Mouse (Mus musculus): Measurements from ENCODE around the gene Zc3h6. TPM values are rescaled to one million over a fixed set of nuclear protein-coding genes. Genes with fewer than 3 reads are reported as not detected.
"Not testable (repeated sequence)": the region's sequence is repeated elsewhere in the genome, so short reads cannot be mapped to it uniquely, and the experiment has no call there.

Gene Zc3h6
- total and polyA plus RNA-seq, 2 experiments from 2014 or later: 4.5 to 13.4 TPM

DNA sequence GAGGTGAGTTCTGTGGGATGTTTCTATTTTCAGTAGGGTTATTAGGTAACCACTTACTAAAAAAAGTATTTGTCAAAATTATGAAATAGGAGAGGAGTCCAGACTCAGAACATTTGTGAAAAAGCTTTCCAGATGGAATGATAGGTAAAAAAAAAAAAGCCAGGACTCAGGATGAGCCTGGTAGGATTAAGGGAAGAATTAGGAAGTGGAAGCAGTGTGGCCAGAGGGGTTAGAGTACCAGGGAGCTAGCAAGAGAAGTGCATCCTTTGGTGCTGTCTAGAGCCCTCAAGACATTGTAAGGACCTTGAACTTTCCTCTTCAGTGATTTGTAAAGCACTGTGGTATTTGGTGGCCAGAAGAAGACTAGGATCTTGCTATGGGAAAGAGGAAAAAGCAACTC is 5.1 kb downstream of the Zc3h6 start:
- no peak for TF ChIP-seq CTCF (IDR thresholded peaks at IDR 0.05; ENCODE audit: low read depth)
- H3K4me1 ChIP-seq (ENCODE audit: insufficient read depth, low read length): no peaks in the 10 kb centered on the region
- no peak overlapping the region for H3K9ac ChIP-seq (replicated peaks; ENCODE audit: low read length)
- no peak for ATAC-seq
- H3K27ac ChIP-seq: no peak overlapping the region
- H3K4me2 ChIP-seq (ENCODE audit: low read depth, low read length): no peak overlapping the region
- H3K27me3 ChIP-seq (ENCODE audit: insufficient read depth, low read length): no peaks in the 10 kb centered on the region
- no peak overlapping the region for H3K4me3 ChIP-seq (ENCODE audit: low read length)
- no peaks in the 10 kb centered on the region for H3K9me3 ChIP-seq (ENCODE audit: low read length)
- H3K36me3 ChIP-seq (ENCODE audit: insufficient read depth, low read length): no peaks in the 10 kb centered on the region
- DNase-seq (ENCODE audit: low spot score): no peak

- TF ChIP-seq CTCF (IDR thresholded peaks at IDR 0.05; ENCODE audit: low read depth): no peak
- ATAC-seq (no peak), DNase-seq (ENCODE audit: low spot score) (no peak)
- no peak overlapping the region for H3K4me2 ChIP-seq (ENCODE audit: low read depth, low read length)
- H3K9me3 ChIP-seq (ENCODE audit: low read length): no peaks in the 10 kb centered on the region
- H3K27me3 ChIP-seq (ENCODE audit: insufficient read depth, low read length): no peaks in the 10 kb centered on the region
- no peaks in the 10 kb centered on the region for H3K4me1 ChIP-seq (ENCODE audit: insufficient read depth, low read length)
- 78% methylated on average over 4 of the region's 4 CpGs for WGBS
- H3K36me3 ChIP-seq (ENCODE audit: insufficient read depth, low read length): no peaks in the 10 kb centered on the region
- no peak overlapping the region for H3K27ac ChIP-seq
- H3K9ac ChIP-seq (replicated peaks; ENCODE audit: low read length): no peak overlapping the region
- no peak overlapping the region for H3K4me3 ChIP-seq (ENCODE audit: low read length)
These were observed 8.4 kb downstream of the Zc3h6 start for GRCm38 (mm10) chr2:128975572-128975971.

GRCm38 (mm10) chr2:128984746-128985145 is 17.5 kb downstream of the Zc3h6 start:
- 88% methylated on average over 3 of the region's 3 CpGs for whole genome bisulfite sequencing
- Histone ChIP-seq H3K9ac (replicated peaks; ENCODE audit: low read length) (no peak overlapping the region), H3K27me3 (ENCODE audit: insufficient read depth, low read length) (no peaks in the 10 kb centered on the region), H3K9me3 (ENCODE audit: low read length) (no peaks in the 10 kb centered on the region), H3K4me2 (ENCODE audit: low read depth, low read length) (no peak overlapping the region), H3K4me1 (ENCODE audit: insufficient read depth, low read length) (no peaks in the 10 kb centered on the region), H3K36me3 (ENCODE audit: insufficient read depth, low read length) (no peaks in the 10 kb centered on the region), H3K27ac (no peak overlapping the region), H3K4me3 (ENCODE audit: low read length) (no peak overlapping the region)
- TF ChIP-seq CTCF (IDR thresholded peaks at IDR 0.05; ENCODE audit: low read depth): no peak
- no peak for DNase-seq (ENCODE audit: low spot score)
- ATAC-seq: no peak

DNA sequence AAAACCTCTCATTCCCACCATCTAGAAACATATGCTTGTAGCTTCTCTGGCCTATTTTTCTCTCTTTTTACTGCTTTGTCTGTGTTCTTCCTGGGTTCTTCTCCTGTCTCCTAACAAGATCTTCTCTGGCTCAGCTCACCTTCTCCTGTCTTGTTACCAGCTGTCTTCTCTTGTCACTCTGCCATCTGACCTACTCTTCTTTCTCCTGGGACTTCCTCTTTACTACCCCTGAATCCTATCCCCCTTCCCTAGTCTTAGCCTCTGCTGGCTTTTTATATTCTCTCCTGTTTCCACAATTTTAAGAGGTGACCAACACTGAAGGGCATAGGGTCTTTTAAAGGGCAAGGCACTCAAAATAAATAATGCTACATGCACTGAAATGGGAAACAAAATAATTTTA is 37.7 kb downstream of the Zc3h6 start:
- Histone ChIP-seq H3K4me2 (ENCODE audit: low read depth, low read length) (no peak overlapping the region), H3K27ac (no peak overlapping the region), H3K4me3 (ENCODE audit: low read length) (no peak overlapping the region), H3K4me1 (ENCODE audit: insufficient read depth, low read length) (no peaks in the 10 kb centered on the region), H3K9me3 (ENCODE audit: low read length) (no peaks in the 10 kb centered on the region), H3K9ac (replicated peaks; ENCODE audit: low read length) (no peak overlapping the region), H3K36me3 (ENCODE audit: insufficient read depth, low read length) (no peaks in the 10 kb centered on the region), H3K27me3 (ENCODE audit: insufficient read depth, low read length) (no peaks in the 10 kb centered on the region)
- DNase-seq (ENCODE audit: low spot score): no peak
- no peak for TF ChIP-seq CTCF (IDR thresholded peaks at IDR 0.05; ENCODE audit: low read depth)
- no peak for ATAC-seq

- H3K4me2 ChIP-seq (ENCODE audit: low read depth, low read length): no peak overlapping the region
- WGBS: 68% methylated on average over 4 of the region's 4 CpGs
These were observed 39.1 kb downstream of the Zc3h6 start for GRCm38 (mm10) chr2:129006194-129006749.

DNA sequence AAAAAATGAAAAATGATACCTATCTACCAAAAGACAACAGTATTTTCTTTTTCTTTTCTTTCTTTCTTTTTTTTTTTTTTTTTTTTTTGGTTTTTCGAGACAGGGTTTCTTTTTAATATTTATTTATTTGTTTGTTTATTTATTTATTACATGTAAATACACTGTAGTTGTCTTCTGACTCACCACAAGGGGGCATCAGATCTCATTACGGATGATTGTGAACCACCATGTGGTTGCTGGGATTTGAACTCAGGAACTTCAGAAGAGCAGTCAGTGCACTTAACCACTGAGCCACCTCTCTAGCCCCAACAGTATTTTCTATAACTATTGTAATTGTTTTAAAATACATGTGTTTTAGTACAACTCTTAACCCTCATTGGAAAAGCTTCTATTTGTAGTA is 41.7 kb downstream of the Zc3h6 start:
- H3K9me3 ChIP-seq (ENCODE audit: low read length); H3K4me3 ChIP-seq (ENCODE audit: low read length); H3K36me3 ChIP-seq (ENCODE audit: insufficient read depth, low read length); H3K27ac ChIP-seq; H3K9ac ChIP-seq (replicated peaks; ENCODE audit: low read length); ATAC-seq; H3K4me1 ChIP-seq (ENCODE audit: insufficient read depth, low read length); H3K4me2 ChIP-seq (ENCODE audit: low read depth, low read length); H3K27me3 ChIP-seq (ENCODE audit: insufficient read depth, low read length): not testable (repeated sequence)
- peak; percentile 21 for DNase-seq (ENCODE audit: low spot score)
- 84% methylated on average over 2 of the region's 2 CpGs for WGBS
- peak; percentile 37 for TF ChIP-seq CTCF (IDR thresholded peaks at IDR 0.05; ENCODE audit: low read depth)

More at GRCm38 (mm10) chr2:129006194-129006749, 39.1 kb downstream of the Zc3h6 start:
- DNase-seq (ENCODE audit: low spot score): no peak
- ATAC-seq: no peak
- Histone ChIP-seq H3K9me3 (ENCODE audit: low read length) (no peaks in the 10 kb centered on the region), H3K4me1 (ENCODE audit: insufficient read depth, low read length) (no peaks in the 10 kb centered on the region), H3K27ac (no peak overlapping the region), H3K36me3 (ENCODE audit: insufficient read depth, low read length) (no peaks in the 10 kb centered on the region), H3K9ac (replicated peaks; ENCODE audit: low read length) (no peak overlapping the region), H3K27me3 (ENCODE audit: insufficient read depth, low read length) (no peaks in the 10 kb centered on the region), H3K4me3 (ENCODE audit: low read length) (no peak overlapping the region)
- no peak for TF ChIP-seq CTCF (IDR thresholded peaks at IDR 0.05; ENCODE audit: low read depth)

DNA sequence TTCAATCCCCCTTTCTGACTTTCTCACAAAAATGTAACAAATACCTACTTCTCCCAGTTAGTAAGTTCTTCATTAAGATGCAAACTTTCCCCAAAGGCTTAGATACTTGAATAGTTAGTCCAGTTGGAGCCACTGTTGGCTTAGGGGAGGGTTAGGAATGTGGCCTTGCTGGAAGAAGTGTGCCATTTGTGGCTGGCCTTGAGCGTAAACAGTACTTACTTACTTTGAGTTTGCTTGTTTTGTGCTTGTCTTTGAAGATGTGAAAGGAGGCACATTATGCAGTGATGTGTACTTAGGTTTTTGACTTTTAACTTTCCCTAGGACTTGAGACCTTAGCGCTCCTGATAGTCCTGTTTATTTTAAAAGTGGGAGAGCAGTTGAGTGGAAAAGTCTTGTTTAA is 52.9 kb downstream of the Zc3h6 start:
- H3K27ac ChIP-seq: no peak overlapping the region
- H3K4me3 ChIP-seq (ENCODE audit: low read length): no peak overlapping the region
- ATAC-seq (no peak), DNase-seq (ENCODE audit: low spot score) (no peak)
- no peak overlapping the region for H3K9ac ChIP-seq (replicated peaks; ENCODE audit: low read length)
- WGBS: 87% methylated on average over 2 of the region's 2 CpGs
- H3K4me2 ChIP-seq (ENCODE audit: low read depth, low read length): no peak overlapping the region
- no peaks in the 10 kb centered on the region for H3K9me3 ChIP-seq (ENCODE audit: low read length)
- peaks cover 14% of the 10 kb centered on the region for H3K36me3 ChIP-seq (ENCODE audit: insufficient read depth, low read length)
- H3K4me1 ChIP-seq (ENCODE audit: insufficient read depth, low read length): no peaks in the 10 kb centered on the region
- no peaks in the 10 kb centered on the region for H3K27me3 ChIP-seq (ENCODE audit: insufficient read depth, low read length)
- TF ChIP-seq CTCF (IDR thresholded peaks at IDR 0.05; ENCODE audit: low read depth): no peak

Measured in hindbrain, postnatal 0 days (tissue).